Mouse (Mus musculus) forebrain, embryonic 10.5 days (tissue): Measurements from ENCODE around the gene Fgfr2. TPM values are rescaled to one million over a fixed set of nuclear protein-coding genes. Genes with fewer than 3 reads are reported as not detected.

Experiments
- DNase-seq: peaks from one replicate; pipeline ENCODE4 v3.0.0-alpha.2; 2017; ENCODE audit warnings: low spot score; ENCODE audit errors: extremely low spot score
- H3K27ac ChIP-seq: fragments of 300-500 bp; sonication (generic); 2 replicates; pipeline ENCODE4 v1.5.1; 2016; ENCODE audit warnings: mild to moderate bottlenecking
- H3K27me3 ChIP-seq: fragments of 300-500 bp; sonication (generic); 2 replicates; pipeline ENCODE4 v1.6.1; 2016; ENCODE audit warnings: mild to moderate bottlenecking; ENCODE audit not compliant: poor library complexity, severe bottlenecking
- H3K36me3 ChIP-seq: fragments of 300-500 bp; sonication (generic); replicated peaks from 2 replicates; pipeline ENCODE4 v1.6.1; 2016; ENCODE audit warnings: mild to moderate bottlenecking, moderate library complexity
- H3K4me1 ChIP-seq: fragments of 300-500 bp; sonication (generic); 2 replicates; pipeline ENCODE4 v1.6.1; 2016
- H3K4me3 ChIP-seq: fragments of 300-500 bp; sonication (generic); 2 replicates; pipeline ENCODE4 v1.5.1; 2016; ENCODE audit warnings: mild to moderate bottlenecking, moderate library complexity
- H3K9me3 ChIP-seq: fragments of 300-500 bp; sonication (generic); 2 replicates; pipeline ENCODE4 v1.6.1; 2016; ENCODE audit warnings: mild to moderate bottlenecking, moderate library complexity
- WGBS: fragments of 180-500 bp; shearing (Covaris S2); methylation state at CpG from one replicate; pipeline ENCODE4 v1.1.7; 2016; 5-methylcytosine and 5-hydroxymethylcytosine counted together
- polyA plus RNA-seq: library from polyadenylated mRNA; unstranded; fragments of >200 nt; fragmentation: Nextera tagmentation; extraction: Ambion mirVana; gene quantifications from 2 replicates; pipeline ENCODE4 v1.2.1, GENCODE M21; 2016

The Fgfr2 gene
- polyA plus RNA-seq, 1 experiment from 2014 or later = 55.7 TPM

- Histone ChIP-seq H3K9me3 (no peaks in the 10 kb centered on the region), H3K27me3 (no peaks in the 10 kb centered on the region), H3K27ac (no peak overlapping the region), H3K4me1 (no peaks in the 10 kb centered on the region), H3K4me3 (no peak overlapping the region), H3K36me3 (no peaks in the 10 kb centered on the region)
- WGBS = 88% methylated on average over 9 of the region's 9 CpGs
- no peak for DNase-seq
Measured at GRCm38 (mm10) chr7:132486403-132487178, 636.6 kb downstream of the Fgfr2 start.

- Histone ChIP-seq H3K4me3 (no peak overlapping the region), H3K27ac (no peak overlapping the region), H3K27me3 (0 out of 2 replicates have a peak, but pooled peaks cover 2% of the 10 kb centered on the region), H3K9me3 (no peaks in the 10 kb centered on the region), H3K4me1 (0 out of 2 replicates have a peak, but pooled peaks cover 4% of the 10 kb centered on the region), H3K36me3 (no peaks in the 10 kb centered on the region)
- no peak for DNase-seq
- WGBS = 82% methylated on average over 5 of the region's 5 CpGs
Measured at GRCm38 (mm10) chr7:132484424-132484823, 638.7 kb downstream of the Fgfr2 start.

GRCm38 (mm10) chr7:132480696-132481306, 642.3 kb downstream of the Fgfr2 start:
- H3K4me1 ChIP-seq = peaks cover 19% of the 10 kb centered on the region
- H3K27me3 ChIP-seq = peaks cover 6% of the 10 kb centered on the region; the same call in 1 of the 2 replicates
- DNase-seq = no peak
- H3K36me3 ChIP-seq = no peaks in the 10 kb centered on the region
- no peak overlapping the region for H3K27ac ChIP-seq
- no peak overlapping the region for H3K4me3 ChIP-seq
- no peaks in the 10 kb centered on the region for H3K9me3 ChIP-seq
- WGBS = 76% methylated on average over 4 of the region's 4 CpGs

- H3K27ac ChIP-seq = peak overlapping the region; percentile 60; the same call in 1 of the 2 replicates
- H3K27me3 ChIP-seq = peaks cover 6% of the 10 kb centered on the region; the same call in 1 of the 2 replicates
- H3K9me3 ChIP-seq = no peaks in the 10 kb centered on the region
- H3K4me1 ChIP-seq = peaks cover 19% of the 10 kb centered on the region
- H3K4me3 ChIP-seq = no peak overlapping the region
- DNase-seq = no peak
- 70% methylated on average over 9 of the region's 9 CpGs for WGBS
- no peaks in the 10 kb centered on the region for H3K36me3 ChIP-seq
Measured at GRCm38 (mm10) chr7:132478295-132478809, 644.8 kb downstream of the Fgfr2 start.

- DNase-seq = no peak
- Histone ChIP-seq H3K27me3 (peaks cover 6% of the 10 kb centered on the region; the same call in 1 of the 2 replicates), H3K36me3 (no peaks in the 10 kb centered on the region), H3K4me3 (no peak overlapping the region), H3K27ac (peak overlapping the region; percentile 31; the same call in 1 of the 2 replicates), H3K4me1 (peaks cover 19% of the 10 kb centered on the region), H3K9me3 (no peaks in the 10 kb centered on the region)
- WGBS = 71% methylated on average over 3 of the region's 3 CpGs
Measured at GRCm38 (mm10) chr7:132477753-132478152, 645.4 kb downstream of the Fgfr2 start.

GRCm38 (mm10) chr7:132476491-132476890, 646.7 kb downstream of the Fgfr2 start:
- 91% methylated on average over 2 of the region's 2 CpGs for WGBS
- no peak overlapping the region for H3K27ac ChIP-seq
- no peak for DNase-seq

GRCm38 (mm10) chr7:132475069-132475468, 648.1 kb downstream of the Fgfr2 start:
- no peaks in the 10 kb centered on the region for H3K36me3 ChIP-seq
- no peaks in the 10 kb centered on the region for H3K9me3 ChIP-seq
- WGBS = 22% methylated on average over 5 of the region's 5 CpGs
- H3K4me3 ChIP-seq = no peak overlapping the region
- H3K27ac ChIP-seq = no peak overlapping the region
- DNase-seq = peak; percentile 32
- peaks cover 6% of the 10 kb centered on the region; the same call in 1 of the 2 replicates for H3K27me3 ChIP-seq
- peaks cover 16% of the 10 kb centered on the region for H3K4me1 ChIP-seq

More at GRCm38 (mm10) chr7:132476491-132476890, 646.7 kb downstream of the Fgfr2 start:
- no peak overlapping the region for H3K4me3 ChIP-seq
- no peaks in the 10 kb centered on the region for H3K36me3 ChIP-seq
- no peaks in the 10 kb centered on the region for H3K9me3 ChIP-seq
- H3K27me3 ChIP-seq = peaks cover 6% of the 10 kb centered on the region; the same call in 1 of the 2 replicates
- H3K4me1 ChIP-seq = peaks cover 19% of the 10 kb centered on the region

GRCm38 (mm10) chr7:132471327-132471726, 651.8 kb downstream of the Fgfr2 start:
- no peak overlapping the region for H3K27ac ChIP-seq
- H3K4me1 ChIP-seq = no peaks in the 10 kb centered on the region
- H3K4me3 ChIP-seq = no peak overlapping the region
- WGBS = 60% methylated on average over 3 of the region's 3 CpGs
- H3K9me3 ChIP-seq = no peaks in the 10 kb centered on the region
- peak; percentile 33 for DNase-seq
- no peaks in the 10 kb centered on the region for H3K27me3 ChIP-seq
- no peaks in the 10 kb centered on the region for H3K36me3 ChIP-seq

GRCm38 (mm10) chr7:132468391-132468790, 654.8 kb downstream of the Fgfr2 start:
- H3K27ac ChIP-seq = no peak overlapping the region
- H3K4me3 ChIP-seq = no peak overlapping the region
- H3K36me3 ChIP-seq = no peaks in the 10 kb centered on the region
- H3K9me3 ChIP-seq = no peaks in the 10 kb centered on the region
- H3K4me1 ChIP-seq = no peaks in the 10 kb centered on the region
- DNase-seq = no peak
- H3K27me3 ChIP-seq = no peaks in the 10 kb centered on the region

GRCm38 (mm10) chr7:132465897-132466296, 657.3 kb downstream of the Fgfr2 start:
- DNase-seq = no peak
- Histone ChIP-seq H3K9me3 (no peaks in the 10 kb centered on the region), H3K27ac (no peak overlapping the region), H3K27me3 (no peaks in the 10 kb centered on the region), H3K4me3 (no peak overlapping the region), H3K36me3 (no peaks in the 10 kb centered on the region), H3K4me1 (no peaks in the 10 kb centered on the region)
- 88% methylated on average over 5 of the region's 5 CpGs for WGBS

GRCm38 (mm10) chr7:132464894-132465293, 658.3 kb downstream of the Fgfr2 start:
- Histone ChIP-seq H3K4me1 (no peaks in the 10 kb centered on the region), H3K36me3 (no peaks in the 10 kb centered on the region), H3K9me3 (no peaks in the 10 kb centered on the region), H3K27me3 (no peaks in the 10 kb centered on the region), H3K4me3 (no peak overlapping the region), H3K27ac (no peak overlapping the region)
- WGBS = 84% methylated on average over 1 of the region's 1 CpGs
- DNase-seq = no peak

- peaks cover 30% of the 10 kb centered on the region for H3K4me1 ChIP-seq
- DNase-seq = no peak
- H3K27me3 ChIP-seq = peaks cover 17% of the 10 kb centered on the region
- 51% methylated on average over 7 of the region's 7 CpGs for WGBS
- no peaks in the 10 kb centered on the region for H3K36me3 ChIP-seq
- no peaks in the 10 kb centered on the region; the same call in 1 of the 2 replicates for H3K9me3 ChIP-seq
- H3K4me3 ChIP-seq = no peak overlapping the region
- H3K27ac ChIP-seq = peak overlapping the region; percentile 62
Measured at GRCm38 (mm10) chr7:132458493-132458892, 664.7 kb downstream of the Fgfr2 start.
